Mouse (Mus musculus) urinary bladder, postnatal 14 days (tissue): ENCODE data around the gene Tgfbrap1.
"Not testable (repeated sequence)": the region's sequence is repeated elsewhere in the genome, so short reads cannot be mapped to it uniquely, and the experiment has no call there.

Experiments used
- DNase-seq: peaks from one replicate; pipeline ENCODE4 v3.0.0; 2021; ENCODE audit warnings: low spot score

Gene Tgfbrap1

GRCm38 (mm10) chr1:43098031-43098984 is at the start of gene Tgfbrap1, which contains the start of gene AI597479:
Gene Tgfbrap1 (minus strand): TSS chr1:43098637.
Gene AI597479 (plus strand): TSS chr1:43098710.
- peak; percentile 90 for DNase-seq

DNA sequence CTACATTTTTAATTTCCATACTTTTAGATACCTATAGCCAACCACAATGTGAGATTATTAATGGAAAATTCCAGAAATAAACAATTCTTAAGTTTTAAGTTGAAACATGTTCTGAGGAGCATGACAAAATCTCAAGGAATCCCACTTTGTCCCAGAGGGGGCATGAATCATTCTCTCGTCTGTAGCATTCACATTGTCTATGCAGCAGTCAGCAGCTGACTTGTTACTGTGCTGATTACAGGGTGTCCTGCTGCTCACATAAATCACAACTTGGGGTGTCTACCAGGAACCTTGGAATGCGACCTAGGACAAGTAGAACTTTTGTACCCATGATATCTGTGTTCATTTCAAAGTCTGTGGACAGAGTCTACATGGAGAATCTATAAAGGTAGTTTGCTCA is 49.0 kb upstream of the Tgfbrap1 start:
- no peak for DNase-seq

GRCm38 (mm10) chr1:43145388-43145787 is 47.0 kb upstream of the Tgfbrap1 start:
- DNase-seq, result no peak

DNA sequence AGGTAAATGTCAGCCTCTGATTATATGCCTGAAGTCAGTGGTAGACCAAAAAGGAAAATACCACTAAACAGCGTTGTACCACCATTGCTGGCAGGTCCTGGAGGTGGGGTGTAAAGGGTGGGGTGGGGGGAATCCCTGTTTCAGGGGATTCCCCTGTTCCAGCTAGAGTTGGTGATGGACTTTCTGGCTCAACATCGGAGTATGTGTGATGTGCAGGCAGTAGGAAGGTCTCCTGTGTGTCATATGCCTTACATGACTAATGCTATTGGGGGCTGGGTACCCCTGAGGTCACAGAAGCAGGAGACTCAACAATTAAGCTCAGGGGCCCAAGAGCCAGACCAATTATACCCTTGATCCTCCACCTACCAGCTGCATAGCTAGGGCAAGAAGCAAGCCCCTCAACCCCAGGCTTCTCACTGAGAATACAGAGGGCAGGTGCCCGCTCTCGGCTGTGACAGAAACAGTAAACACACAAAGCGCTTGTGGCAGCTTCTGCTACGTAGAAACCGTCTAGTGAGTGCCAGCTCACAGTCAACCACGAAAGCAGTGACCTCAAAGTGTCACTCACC is 46.0 kb upstream of the Tgfbrap1 start:
- DNase-seq, result no peak

GRCm38 (mm10) chr1:43143791-43144190 is 45.4 kb upstream of the Tgfbrap1 start:
- DNase-seq, result no peak

GRCm38 (mm10) chr1:43143284-43143683 is 44.8 kb upstream of the Tgfbrap1 start:
- DNase-seq, result no peak

- no peak for DNase-seq
These were observed 44.4 kb upstream of the Tgfbrap1 start for GRCm38 (mm10) chr1:43142849-43143248.

GRCm38 (mm10) chr1:43141555-43141961 is 43.1 kb upstream of the Tgfbrap1 start:
- DNase-seq, result no peak

- peak; percentile 90 for DNase-seq
These were observed 41.3 kb upstream of the Tgfbrap1 start for GRCm38 (mm10) chr1:43139587-43140266.

DNA sequence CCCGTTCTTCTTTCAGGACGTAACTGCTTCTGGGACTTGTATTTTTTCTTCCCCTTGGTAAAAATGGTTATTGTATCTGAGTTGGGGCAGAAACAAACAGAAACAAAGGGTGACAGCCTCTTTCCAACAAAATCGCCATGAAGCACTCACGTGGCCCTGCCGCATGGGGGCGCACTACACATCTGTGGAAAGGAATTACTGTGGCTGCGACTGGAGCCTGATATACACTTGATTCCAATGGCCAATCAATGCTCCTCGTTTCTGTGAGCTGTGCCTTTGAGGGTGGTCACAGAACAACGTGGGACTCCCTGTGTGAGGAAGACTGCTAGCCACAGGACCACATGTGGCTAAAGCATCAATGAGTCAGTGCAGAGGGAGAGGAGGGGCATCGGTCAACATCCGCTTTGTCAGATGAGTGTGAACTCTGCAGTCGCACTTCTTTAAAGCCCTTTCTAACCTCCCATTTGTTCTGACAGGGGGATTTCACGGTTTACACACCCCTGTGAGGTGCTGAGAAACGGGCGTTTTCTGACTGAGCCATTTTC is 39.9 kb upstream of the Tgfbrap1 start:
- DNase-seq, result no peak

GRCm38 (mm10) chr1:43137334-43137733 is 38.9 kb upstream of the Tgfbrap1 start:
- DNase-seq, result no peak

DNA sequence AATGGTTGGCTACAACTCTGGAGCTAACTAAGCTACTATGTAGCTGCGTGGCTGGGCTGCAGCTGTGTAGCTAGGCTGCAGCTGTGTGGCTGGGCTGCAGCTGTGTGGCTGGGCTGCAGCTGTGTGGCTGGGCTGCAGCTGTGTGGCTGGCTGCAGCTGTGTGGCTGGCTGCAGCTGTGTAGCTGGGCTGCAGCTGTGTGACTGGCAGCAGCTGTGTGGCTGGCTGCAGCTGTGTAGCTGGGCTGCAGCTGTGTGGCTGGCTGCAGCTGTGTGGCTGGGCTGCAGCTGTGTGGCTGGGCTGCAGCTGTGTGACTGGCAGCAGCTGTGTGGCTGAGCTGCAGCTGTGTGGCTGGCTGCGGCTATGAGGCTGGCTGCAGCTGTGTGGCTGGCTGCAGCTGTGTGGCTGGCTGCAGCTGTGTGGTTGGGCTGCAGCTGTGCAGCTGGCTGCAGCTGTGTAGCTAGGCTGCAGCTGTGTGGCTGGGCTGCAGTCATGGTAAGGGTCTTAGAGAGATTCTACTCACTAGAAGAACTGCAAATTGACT is 38.1 kb upstream of the Tgfbrap1 start:
- DNase-seq, result not testable (repeated sequence)

DNA sequence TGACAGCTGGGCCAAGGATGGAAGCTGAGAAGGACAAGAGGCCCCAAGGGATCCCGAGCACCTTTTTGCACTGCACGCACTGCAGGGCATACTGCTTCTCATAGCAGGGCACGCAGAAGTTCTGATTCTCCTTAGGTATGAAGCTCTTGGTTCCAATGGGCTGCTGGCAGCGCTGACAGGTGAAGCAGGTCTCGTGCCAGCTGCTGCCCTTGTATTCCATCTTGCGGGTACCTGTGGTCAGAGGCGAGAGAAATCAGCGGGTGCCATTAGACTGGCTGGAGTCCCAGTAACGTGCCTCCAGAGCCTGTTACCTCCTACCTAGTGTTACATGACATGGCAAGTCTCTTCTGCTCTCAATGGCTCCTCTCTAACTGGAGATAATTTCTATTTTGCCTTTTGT is 33.2 kb upstream of the Tgfbrap1 start:
- no peak for DNase-seq

GRCm38 (mm10) chr1:43130219-43130981 is 32.0 kb upstream of the Tgfbrap1 start:
- DNase-seq, result no peak

GRCm38 (mm10) chr1:43127820-43128610 is 29.6 kb upstream of the Tgfbrap1 start:
- DNase-seq, result no peak

- no peak for DNase-seq
These were observed 28.8 kb upstream of the Tgfbrap1 start for GRCm38 (mm10) chr1:43127196-43127595.

DNA sequence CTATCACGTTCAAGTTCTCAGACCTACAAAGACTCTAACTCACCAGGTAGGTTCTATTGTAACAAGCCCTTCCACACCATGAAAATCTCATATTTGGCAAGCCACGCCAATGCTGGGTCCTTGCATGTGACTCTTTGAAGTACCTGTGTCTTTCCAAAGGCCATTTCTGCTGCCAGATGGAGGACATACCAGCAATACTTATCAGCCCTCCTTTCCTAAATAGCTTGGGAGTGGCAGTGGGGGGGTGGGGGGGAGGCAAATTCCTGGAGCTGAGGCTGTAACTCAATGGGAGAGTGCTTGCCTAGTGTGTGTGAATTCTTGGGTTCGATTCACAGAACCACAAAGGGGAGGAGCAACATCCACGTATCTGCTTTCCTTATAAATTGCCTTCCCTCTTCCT is 26.3 kb upstream of the Tgfbrap1 start:
- DNase-seq, result no peak

DNA sequence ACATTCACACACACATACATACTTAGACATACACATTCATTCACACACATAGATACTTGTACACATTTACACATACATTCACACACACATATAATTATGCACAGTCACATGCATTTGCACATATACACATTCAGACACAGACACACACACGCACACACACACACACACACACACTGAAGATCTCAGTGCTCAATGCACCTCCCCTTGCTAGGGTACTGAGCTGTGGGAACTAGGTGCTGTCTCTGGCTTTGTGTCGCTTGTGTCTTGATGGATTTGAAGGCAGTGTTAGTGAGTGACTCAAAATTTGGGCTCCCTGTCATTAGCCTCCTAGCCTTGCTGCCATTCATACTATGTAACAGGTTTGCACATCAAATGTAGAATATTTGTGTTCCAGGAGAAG is 24.2 kb upstream of the Tgfbrap1 start:
- DNase-seq, result no peak

DNA sequence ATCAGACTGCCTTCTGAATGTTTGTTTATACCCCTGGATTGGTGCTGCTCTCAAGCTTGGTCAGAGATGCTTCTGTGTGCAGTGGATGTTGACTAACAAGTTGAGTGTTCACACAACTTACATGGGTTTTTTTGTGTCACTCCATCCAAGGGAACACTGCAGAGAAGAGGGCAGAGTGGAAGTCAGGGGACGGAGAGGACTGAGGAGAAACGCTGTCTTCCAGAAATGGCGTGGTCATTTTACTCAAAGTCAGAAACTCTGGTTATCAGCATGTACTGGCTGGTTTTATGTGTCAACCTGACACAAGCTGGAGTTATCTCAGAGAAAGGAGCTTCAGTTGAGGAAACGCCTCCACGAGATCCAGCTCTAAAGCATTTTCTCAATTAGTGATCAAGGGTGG is 22.5 kb upstream of the Tgfbrap1 start:
- DNase-seq, result no peak

GRCm38 (mm10) chr1:43117435-43117834 is 19.0 kb upstream of the Tgfbrap1 start:
- DNase-seq, result no peak

DNA sequence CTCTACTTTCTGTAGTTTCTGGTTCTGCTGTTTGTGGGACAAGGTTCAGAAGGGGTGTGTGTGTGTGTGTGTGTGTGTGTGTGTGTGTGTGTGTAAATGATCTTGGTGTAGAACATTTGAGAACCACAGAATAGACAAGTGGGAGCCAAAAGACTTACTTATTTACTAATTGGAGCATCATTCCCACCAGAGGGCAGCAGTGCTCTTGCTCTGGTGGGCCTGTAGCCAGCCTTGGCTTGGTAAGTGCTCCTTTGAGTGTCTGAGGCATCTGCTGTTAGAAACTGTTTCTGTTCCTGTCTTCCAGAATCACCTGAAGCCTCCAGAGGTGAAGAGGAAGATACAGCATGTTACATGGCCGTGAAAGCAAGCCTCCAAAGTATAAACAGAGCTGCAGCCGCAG is 14.4 kb upstream of the Tgfbrap1 start:
- peak; percentile 50 for DNase-seq
